Mouse (Mus musculus): ENCODE results near the gene Dzip1.

- TF ChIP-seq POLR2A (IDR thresholded peaks at IDR 0.05; ENCODE audit: control insufficient read depth, extremely low read depth, insufficient read depth, low read length, poor library complexity) (peak; percentile 96), CTCF (IDR thresholded peaks at IDR 0.05; ENCODE audit: borderline replicate concordance, control insufficient read depth, extremely low read depth, insufficient read depth, low read length, poor library complexity) (peak; percentile 54; the same call in 1 of the 2 replicates)
These were observed 12.6 kb upstream of the Dzip1 start, which contains the start of gene Dnajc3 for GRCm38 (mm10) chr14:118937533-118938492.

Measured in thymus, adult 2 months (tissue).